Comparison of ENCODE assay signal across 27 mouse cellular contexts in genomic region chr8:6801076-6801475, GRCm38 (mm10).
"Had no signal": no experiment of that assay in that cellular context is flagged by ENCODE, and none has a peak within 500 bp of the region (broad histone marks: within the 10 kb centered on the region; RNA-seq: fewer than 3 reads in every experiment).

No protein-coding gene starts in this region.

- DNase-seq: gastrocnemius, adult 2 months; gastrocnemius, postnatal 10 days; gastrocnemius, postnatal 25 days; heart, adult 18-20 months; heart, postnatal 14 days; heart, postnatal 36 days; kidney, adult 11 months; kidney, adult 2 months; kidney, postnatal 10 days; kidney, postnatal 25 days; kidney, postnatal 4 days; liver; liver, embryonic 13.5 days; liver, postnatal 0 days had no signal

- H3K27me3 ChIP-seq: heart, embryonic 13.5 days; heart, embryonic 15.5 days; hindbrain, embryonic 13.5 days; hindbrain, embryonic 15.5 days; limb, embryonic 12.5 days; liver, embryonic 13.5 days; liver, embryonic 15.5 days had no signal

- H3K4me1 ChIP-seq: heart, embryonic 10.5 days; heart, embryonic 13.5 days; heart, embryonic 15.5 days; hindbrain, embryonic 13.5 days; hindbrain, embryonic 15.5 days; limb, embryonic 10.5 days; liver, embryonic 13.5 days; liver, embryonic 15.5 days had no signal

- H3K27ac ChIP-seq: gastrocnemius, adult 2 months; heart, embryonic 10.5 days; heart, embryonic 13.5 days; heart, embryonic 15.5 days; hindbrain, embryonic 13.5 days; hindbrain, embryonic 15.5 days; hindbrain, postnatal 0 days; layer of hippocampus, adult 2 months; left cerebral cortex, adult 2 months; limb, embryonic 10.5 days; limb, embryonic 12.5 days; liver, embryonic 13.5 days; liver, embryonic 15.5 days had no signal

- H3K9ac ChIP-seq: heart, embryonic 13.5 days; heart, embryonic 15.5 days; hindbrain, embryonic 13.5 days; hindbrain, embryonic 15.5 days; limb, embryonic 12.5 days; liver, embryonic 13.5 days; liver, embryonic 15.5 days; liver, postnatal 0 days had no signal

- H3K4me2 ChIP-seq: heart, embryonic 13.5 days; heart, embryonic 15.5 days; hindbrain, embryonic 13.5 days; hindbrain, embryonic 15.5 days; limb, embryonic 12.5 days; liver, embryonic 11.5 days; liver, embryonic 13.5 days; liver, embryonic 15.5 days had no signal

- H3K36me3 ChIP-seq: heart, embryonic 10.5 days; heart, embryonic 13.5 days; heart, embryonic 15.5 days; hindbrain, embryonic 13.5 days; hindbrain, embryonic 15.5 days; limb, embryonic 10.5 days; limb, embryonic 12.5 days; liver, embryonic 13.5 days; liver, embryonic 15.5 days had no signal

- H3K9me3 ChIP-seq: heart, embryonic 10.5 days; heart, embryonic 13.5 days; heart, embryonic 15.5 days; hindbrain, embryonic 13.5 days; hindbrain, embryonic 15.5 days; limb, embryonic 10.5 days; limb, embryonic 12.5 days; liver, embryonic 13.5 days; liver, embryonic 15.5 days had no signal

- ATAC-seq: hindbrain, postnatal 0 days; intestine, embryonic 16.5 days; liver, postnatal 0 days had no signal

- H3K4me3 ChIP-seq: gastrocnemius, adult 2 months; heart, embryonic 10.5 days; heart, embryonic 13.5 days; heart, embryonic 15.5 days; hindbrain, embryonic 13.5 days; hindbrain, embryonic 15.5 days; layer of hippocampus, adult 2 months; left cerebral cortex, adult 2 months; limb, embryonic 10.5 days; limb, embryonic 12.5 days; liver, embryonic 13.5 days; liver, embryonic 15.5 days had no signal
